Mouse (Mus musculus): ENCODE measurements around the gene Snx17.

Snx17 gene

DNA sequence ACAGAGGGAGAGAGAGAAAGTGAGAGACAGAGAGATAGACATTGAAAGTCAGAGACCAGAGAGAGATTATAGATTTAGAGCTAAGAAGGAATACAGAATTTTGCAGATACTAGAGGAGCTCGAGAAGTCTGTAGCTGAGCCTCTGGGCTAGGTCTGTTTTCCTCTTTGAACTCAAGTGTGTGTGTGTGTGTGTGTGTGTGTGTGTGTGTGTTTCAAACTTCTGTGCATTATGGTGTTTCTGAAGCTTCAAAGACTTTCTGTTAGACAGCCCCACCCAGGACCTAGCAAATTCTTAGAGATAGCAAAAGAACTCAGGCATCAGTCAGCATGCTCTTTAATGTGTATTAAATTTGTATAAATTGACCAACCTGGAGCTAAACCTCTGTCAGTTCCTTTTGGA is 33.6 kb downstream of the Snx17 start:
- DNase-seq (ENCODE audit: low read depth, low spot score) = peak; percentile 75

DNA sequence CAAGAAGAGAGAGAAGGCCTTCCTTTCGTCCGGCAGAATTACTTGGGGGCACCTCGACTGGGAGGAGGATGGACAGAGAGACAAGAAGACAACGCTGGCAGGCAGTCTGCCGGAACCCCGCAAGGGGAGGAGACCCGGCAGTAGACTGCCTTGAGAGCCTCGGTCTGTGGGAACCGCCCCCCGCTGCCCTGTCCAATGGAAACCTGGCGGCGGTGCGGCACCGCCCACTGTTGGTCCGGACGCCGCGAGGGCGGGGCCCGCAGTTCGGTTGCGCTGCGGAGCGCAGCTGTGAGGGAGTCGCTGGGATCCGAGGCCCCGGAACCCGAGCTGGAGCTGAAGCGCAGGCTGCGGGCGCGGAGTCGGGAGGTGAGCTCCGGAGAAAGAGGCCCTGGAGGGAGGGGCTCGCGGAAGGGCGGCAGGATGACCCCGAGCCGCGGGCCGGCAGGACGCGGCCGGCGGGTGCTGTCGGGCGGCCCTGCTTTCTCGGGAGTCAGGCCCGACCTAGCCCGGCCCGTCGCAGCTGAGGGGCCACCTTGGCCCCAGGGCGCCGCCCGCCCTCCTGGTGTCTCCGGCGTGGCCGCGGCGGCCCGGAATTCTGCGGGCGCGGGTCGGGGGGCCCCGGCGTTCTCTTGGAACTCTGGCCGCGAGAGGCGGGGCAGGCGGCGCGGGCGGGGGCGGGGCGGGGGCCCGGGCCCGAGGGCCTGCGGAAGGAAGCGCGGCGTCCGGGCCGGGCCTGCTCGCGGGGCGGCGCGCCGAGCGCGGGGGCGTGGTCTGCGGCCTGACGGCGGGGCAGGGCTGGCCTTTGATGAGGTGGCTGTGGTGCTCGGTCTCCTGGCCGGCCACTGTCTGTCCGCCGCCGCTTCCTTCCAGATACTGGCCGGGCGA is 47.9 kb downstream of the Snx17 start, which contains the start of the genes Nrbp1 and Gm9970:
Gene Nrbp1 (plus strand): TSS at position 228 of the 885 bp plus-strand sequence.
Gene Gm9970 (minus strand): TSS at position 596 of the 885 bp plus-strand sequence.
- DNase-seq (ENCODE audit: low read depth, low spot score) = peak; percentile 98

DNA sequence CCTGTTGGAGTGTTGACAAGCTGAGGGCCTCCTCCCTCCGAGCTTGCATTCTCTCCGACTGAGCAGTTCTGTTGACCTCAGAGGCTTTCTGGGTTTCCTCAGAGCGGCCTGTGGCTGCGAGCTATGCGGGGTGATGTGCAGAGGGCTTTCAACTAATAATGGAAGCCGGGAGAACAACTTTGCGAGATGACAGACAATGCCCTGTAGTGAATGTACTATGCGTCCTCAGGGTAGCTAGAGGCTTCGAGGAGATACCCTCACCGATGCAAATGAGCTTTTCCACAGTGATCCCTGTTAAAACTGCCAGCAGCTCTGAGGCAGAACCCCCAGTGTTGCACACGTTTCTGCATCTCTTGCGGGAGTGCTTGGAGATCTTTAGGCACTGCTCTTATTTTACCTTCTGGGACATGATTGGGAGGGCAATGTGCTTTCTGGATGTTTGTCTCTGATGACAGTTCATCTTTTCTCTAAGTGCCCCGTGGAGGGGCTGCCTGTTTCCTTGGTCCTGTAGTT is 48.6 kb downstream of the Snx17 start:
- no peak for DNase-seq (ENCODE audit: low read depth, low spot score)

DNA sequence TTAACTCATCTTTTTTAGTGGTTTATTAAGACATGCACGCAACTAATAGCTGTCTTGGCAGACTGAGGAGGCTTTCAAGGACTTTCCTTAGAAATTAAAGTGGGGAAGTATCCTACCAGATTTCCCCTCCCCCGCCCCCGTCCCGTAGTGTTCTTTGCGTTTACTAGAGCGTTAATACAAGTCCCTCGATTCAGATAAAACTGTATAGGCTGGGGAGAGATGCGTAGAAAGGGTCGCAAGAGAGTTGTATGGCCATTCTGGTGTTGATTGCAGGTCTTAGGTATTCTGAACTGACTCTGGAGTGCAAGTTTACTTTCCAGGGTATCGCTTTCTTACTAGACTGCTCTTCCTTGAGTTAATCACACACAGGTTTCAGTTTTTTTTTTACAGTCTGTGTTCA is 49.2 kb downstream of the Snx17 start:
- no peak for DNase-seq (ENCODE audit: low read depth, low spot score)
